Mouse (Mus musculus): ENCODE measurements around the gene Fbxo27.
A peak's percentile ranks its signal among the peaks of the same experiment; 100 is the strongest.

Gene Fbxo27

GRCm38 (mm10) chr7:28702601-28703143 lies 10.0 kb downstream of the Fbxo27 start:
- no peak for DNase-seq

GRCm38 (mm10) chr7:28709454-28709853 lies 16.8 kb downstream of the Fbxo27 start:
- no peak for DNase-seq

DNA sequence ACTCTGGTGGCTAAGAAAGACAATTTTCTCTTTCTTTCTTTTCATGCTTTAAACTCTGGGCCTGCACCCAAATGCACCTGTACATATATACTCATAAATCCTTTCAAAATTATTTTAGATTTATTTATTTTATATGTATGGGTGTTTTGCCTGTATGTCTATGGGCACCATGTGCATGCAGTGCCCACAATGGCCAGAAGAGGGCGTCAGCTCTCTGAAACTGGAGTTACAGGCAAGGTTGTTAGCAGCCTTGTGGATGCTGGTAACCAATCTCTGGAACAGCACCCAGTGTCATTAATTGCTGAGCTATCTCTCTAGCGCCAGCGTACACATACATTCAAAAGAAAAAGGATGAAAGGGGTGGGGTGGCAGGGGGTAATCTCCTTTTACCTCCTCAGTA lies 18.3 kb downstream of the Fbxo27 start:
- no peak for DNase-seq

GRCm38 (mm10) chr7:28714667-28715066 lies 22.0 kb downstream of the Fbxo27 start:
- DNase-seq = no peak

GRCm38 (mm10) chr7:28715598-28715997 lies 22.9 kb downstream of the Fbxo27 start:
- no peak for DNase-seq

DNA sequence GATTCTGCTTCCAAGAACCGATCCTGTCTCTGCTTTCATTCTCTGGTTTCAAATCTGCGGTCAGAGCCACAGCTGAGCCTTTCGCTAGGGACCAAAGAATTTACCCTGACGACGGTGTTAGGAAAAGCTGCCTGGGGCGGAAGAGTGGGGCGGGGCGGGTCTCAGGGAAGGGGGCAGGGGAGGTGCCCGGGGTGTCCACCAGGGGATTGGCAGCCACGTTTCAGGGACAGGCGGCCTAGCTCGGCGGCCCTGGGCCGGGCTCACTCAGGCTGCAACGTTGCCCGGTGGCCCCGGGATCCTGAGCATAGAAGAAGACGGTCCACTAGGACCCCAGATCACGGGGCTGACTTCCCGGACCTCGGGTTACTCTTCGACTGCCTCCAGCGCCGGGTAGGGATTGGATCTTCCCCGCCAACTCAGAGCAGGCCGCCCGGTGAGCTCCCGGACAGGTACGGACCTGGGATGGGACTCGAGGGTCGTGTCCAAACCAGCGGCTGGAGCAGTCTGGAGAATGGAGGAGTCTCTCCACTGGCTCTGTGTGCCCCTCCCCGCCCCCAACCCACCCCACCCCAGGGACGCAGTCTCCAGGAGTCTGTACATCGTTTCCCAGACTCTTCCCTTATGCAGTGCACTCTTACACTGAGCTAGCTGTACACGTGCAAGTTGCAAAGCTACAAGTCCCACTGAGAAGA lies 24.1 kb downstream of the Fbxo27 start, which contains the start of gene Fbxo17:
Fbxo17 (plus strand) TSS at position 215 of the 692 bp plus-strand sequence.
- peak; percentile 43 to 46 for DNase-seq

DNA sequence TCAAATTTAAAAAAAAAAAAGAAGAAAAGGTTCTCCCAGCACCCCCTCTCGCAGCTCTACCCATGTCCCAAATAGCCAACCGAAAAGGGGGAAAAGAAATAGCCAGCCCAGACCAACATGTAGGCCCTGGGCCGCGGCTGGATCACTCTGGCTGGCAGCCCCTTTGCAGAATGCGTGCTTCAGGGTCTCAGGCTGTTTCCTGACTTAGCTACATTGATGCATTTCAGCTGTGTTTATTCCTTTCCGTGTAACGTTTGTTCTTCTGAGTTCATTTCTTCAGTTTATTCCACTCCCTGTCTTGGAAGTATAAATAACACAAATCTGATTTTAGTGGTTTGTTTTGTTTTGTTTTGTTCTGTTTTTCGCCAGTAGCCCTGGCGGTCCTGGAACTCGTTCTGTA lies 25.1 kb downstream of the Fbxo27 start:
- no peak for DNase-seq

DNA sequence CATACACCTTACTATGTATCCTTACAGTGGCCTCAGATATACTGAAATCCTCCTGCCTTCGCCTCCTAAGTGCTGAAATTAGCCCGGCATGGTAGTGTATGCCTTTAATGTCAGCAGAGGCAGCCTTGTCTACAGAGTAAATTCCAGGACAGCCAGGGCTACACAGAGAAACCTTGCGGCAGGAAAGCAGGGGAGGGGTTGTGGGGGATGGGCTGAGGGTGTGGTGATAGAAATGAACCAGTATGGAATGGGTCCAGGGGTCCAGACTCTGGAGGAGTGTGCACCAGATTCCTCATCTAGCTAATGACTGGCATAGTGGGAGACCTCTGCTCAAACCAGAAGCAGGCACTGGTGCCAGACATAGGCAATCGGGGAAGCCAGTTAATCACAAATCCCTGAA lies 26.5 kb downstream of the Fbxo27 start:
- no peak for DNase-seq

- no peak for DNase-seq
Measured at GRCm38 (mm10) chr7:28719650-28720049, 27.0 kb downstream of the Fbxo27 start.

DNA sequence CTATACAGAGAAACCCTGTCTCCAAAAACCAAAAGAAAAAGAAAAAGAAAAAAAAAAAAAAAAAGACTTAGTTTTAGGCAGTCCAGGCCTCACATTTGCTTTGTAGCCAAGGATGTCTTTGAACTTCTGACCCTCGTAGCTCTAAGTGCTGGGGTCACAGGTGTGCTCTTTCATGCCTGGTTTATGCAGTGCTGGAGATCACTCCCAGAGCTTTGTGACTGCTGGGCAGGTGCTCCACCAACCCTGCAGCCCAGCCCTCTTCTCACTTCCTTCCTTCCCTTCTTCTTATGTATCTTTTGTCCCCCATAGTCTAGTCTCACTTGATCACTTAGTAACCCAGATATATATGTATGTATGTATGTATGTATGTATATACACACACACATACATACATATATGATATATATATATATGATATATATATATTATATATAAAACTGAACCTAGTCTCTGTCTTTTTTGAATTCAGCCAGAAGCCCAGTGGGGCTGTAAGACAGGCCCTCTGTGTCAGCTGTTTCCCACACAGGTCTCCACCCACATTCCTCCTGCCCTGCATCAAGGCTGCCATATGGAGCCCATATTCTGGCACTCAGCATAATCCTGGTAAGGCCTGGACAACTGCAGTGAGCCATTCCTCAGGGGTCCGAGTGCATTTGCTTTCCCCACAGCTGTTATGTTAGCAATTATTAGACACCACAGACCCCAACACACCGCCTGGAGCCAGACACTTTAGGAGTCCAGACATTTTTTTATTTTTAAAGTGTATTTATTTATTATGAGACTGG lies 28.3 kb downstream of the Fbxo27 start:
- no peak for DNase-seq

DNA sequence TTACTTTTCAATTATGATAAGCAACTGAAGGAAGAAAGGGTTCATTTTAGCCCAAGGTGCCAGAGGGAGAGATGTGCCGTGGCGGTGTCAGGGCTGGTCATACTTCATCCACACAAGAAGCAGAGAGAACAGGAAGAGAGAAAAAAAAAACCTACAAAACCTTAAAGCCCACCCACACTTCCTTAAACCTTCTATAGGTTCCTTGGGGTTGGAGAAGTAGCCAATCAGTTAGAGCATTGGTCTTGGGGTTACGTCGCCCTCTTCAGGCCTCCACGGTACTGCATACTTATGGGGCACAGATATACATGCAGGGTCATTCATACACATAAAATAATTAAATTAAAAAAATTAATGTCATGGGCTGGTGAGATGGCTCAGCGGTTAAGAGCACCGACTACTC lies 29.4 kb downstream of the Fbxo27 start:
- DNase-seq = no peak

- DNase-seq = no peak
Measured at GRCm38 (mm10) chr7:28724613-28725012, 32.0 kb downstream of the Fbxo27 start.

DNA sequence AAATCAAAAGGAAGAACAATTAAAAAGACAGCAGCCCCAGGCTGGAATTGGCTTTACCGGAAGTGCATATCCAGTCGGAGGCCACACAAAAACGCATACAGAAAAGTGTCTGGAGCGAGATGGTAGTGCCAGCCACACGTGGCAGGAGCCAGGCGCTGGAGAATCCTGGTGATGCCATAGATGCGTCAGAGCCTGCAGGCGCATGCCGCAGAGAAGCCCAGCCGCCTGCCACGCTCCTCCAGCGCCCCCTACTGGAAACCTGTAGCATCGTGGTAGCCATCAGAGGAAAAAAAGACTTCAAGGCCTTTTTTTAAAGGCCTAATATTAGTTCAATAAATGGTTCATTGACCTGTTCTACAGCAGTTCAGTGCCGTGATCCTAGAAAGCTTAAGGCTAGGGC lies 34.0 kb downstream of the Fbxo27 start:
- DNase-seq = peak; percentile 82 to 83

- no peak for DNase-seq
Measured at GRCm38 (mm10) chr7:28727649-28728340, 35.1 kb downstream of the Fbxo27 start.

GRCm38 (mm10) chr7:28732341-28733142 lies 39.9 kb downstream of the Fbxo27 start:
- peak; percentile 29 to 49 for DNase-seq

- DNase-seq = no peak
Measured at GRCm38 (mm10) chr7:28733211-28733610, 40.6 kb downstream of the Fbxo27 start.

DNA sequence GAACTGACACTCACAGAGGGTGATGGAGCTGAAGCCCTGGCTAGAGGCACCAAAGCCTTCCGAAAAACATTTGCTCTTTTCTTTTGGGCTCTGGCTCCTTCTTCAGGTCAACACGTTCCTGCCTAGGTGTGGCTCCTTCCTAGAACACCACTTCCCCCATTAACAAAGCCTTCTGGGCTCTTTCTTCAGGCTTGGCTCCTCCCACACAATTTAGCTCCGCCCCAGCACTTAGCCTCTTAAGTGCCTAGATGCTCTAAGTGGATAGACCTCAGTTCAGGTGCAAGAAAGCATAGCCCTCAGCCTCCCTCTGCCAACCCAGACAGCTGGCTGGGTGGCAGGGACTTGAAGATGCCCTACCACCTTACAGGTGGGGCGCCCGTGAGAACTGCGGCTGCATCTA lies 43.1 kb downstream of the Fbxo27 start:
- DNase-seq = no peak

DNA sequence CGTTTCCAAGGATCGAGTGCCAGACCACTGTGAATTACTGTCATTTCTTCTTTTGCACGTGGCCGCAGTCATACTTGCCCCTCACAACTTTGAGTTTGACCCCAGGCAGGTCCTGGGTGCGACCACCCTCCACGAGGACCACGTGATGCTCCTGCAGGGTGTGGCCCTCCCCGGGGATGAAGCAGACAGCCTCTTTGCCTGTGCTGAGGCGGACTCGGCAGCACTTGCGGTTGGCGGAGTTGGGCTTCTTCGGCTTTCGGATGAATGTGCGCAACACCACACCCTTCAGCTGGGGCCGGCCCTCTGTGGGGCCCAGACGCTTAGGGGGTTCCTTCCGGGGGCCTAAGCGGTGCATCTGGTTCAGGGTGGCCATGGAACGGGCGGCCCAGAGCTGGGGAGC lies 47.2 kb downstream of the Fbxo27 start:
- no peak for DNase-seq

DNA sequence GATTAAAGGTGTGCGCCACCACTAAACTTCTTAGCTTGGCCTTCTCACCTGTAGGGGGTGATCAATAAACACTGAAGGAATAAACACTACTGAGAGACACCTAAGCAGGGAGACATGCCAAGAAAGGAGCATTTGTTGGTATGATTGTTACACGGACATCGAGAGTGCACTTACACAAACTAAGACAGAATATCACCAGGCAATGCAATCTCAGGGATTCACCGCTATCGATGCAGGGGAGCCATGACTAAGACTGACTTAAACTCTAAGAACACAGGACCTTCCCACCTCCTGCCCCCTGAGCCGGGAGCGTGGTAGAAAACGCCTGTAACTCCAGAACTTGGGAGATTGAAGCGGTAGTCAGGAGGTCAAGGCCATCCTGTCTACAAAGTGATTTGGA lies 48.3 kb downstream of the Fbxo27 start:
- DNase-seq = no peak

- DNase-seq = no peak
Measured at GRCm38 (mm10) chr7:28741368-28741708, 48.7 kb downstream of the Fbxo27 start.

DNA sequence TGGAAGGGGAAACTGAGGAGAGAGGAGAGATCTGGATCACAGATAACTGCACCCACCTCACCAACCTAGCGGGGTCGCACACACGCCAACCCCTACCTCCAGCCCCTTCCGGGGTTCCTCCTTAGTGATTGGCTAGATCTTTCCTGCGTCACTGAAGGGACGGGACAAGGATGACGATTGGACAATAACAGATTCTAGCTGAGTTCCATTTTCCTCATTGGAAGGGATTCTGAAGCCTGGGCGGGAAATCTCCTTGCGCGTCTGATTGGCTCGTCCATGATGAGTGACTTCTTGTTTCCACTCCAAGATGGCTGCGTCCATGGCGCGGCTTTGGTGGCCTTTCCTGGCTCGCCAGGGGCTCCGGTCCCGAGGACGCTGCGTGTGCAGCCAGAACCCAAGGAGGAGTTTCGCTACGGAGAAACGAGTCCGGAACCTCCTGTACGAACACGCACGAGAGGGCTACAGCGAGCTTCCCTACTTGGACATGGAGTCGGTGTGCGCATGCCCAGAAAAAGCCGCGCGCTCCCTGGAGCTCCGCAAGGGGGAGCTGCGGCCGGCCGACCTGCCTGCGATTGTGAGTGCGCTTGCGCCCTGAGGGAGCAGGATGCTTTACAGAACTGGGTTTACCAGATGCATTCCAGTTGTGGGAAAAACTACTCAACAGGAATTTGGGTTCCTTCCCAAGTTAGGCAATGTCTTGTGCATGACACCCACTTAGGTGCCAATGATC lies 49.2 kb downstream of the Fbxo27 start, which contains the start of the genes Mrps12 and Sars2:
Mrps12 (minus strand) TSS at position 112 of the 730 bp plus-strand sequence.
Sars2 (plus strand) TSS at position 284 of the 730 bp plus-strand sequence.
- peak; percentile 93 to 96 for DNase-seq

Data from cerebellum, postnatal 36 days (tissue).